ENCODE assay signal across 1 mouse cellular context in the genomic region with DNA sequence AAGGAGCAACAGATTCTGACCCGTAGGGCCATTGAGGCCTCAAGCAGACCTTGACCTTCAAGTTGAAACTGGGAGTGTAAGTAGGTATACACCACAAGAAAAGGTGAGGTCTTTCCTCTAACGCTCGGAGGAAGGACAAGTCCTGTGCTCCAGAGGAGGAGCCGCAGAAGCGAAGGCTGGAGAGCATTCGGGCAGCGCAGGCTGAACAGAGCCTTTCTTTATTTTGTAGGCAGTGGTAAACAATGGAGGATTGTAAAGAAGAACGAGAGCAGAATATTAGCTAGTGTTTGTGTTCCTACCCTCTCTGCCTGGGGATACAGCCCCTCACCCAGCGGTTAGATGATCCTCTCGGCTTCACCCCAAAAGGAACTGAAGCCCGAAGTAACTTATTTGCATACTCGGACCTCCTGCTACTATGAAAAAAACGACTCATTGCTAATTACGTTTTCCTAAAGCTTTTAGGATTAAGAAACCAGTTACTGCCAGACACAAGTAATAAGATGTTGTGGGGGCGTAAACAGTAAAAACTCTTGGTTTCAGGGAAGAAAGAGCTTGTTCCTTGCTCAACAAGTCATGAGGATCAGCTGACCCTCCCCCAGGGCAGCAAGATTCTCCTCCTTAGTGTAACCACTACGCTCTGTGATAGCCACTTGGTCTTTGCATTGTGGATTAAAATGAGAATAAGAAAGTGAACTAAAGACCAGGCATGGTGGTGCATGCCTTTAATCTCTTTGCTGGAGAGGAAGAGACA.
TF ChIP-seq lines count a peak whose summit lies in the region.

No protein-coding gene starts in this region.

TF ChIP-seq in MEL, 35 proteins besides CTCF, POLR2A, EP300 and RAD21 (continued from another document):
- no peak for TF ChIP-seq MEF2A (IDR thresholded peaks at IDR 0.05; ENCODE audit: extremely low read depth, insufficient replicate concordance, low read depth, low read length, poor library complexity, severe bottlenecking)
- no peak for TF ChIP-seq TAL1 (IDR thresholded peaks at IDR 0.05; ENCODE audit: low read length)
- TF ChIP-seq GATA1 (IDR thresholded peaks at IDR 0.05; ENCODE audit: low read depth, low read length): no peak
- no peak for TF ChIP-seq UBTF (IDR thresholded peaks at IDR 0.05; ENCODE audit: borderline replicate concordance, insufficient read depth, low read depth, low read length)
- no peak for TF ChIP-seq E2F4 (IDR thresholded peaks at IDR 0.05; ENCODE audit: borderline replicate concordance, low read depth, low read length)
- 0 out of 2 replicates have a peak, but pooled peaks have one; percentile 10 for TF ChIP-seq MAX (IDR thresholded peaks at IDR 0.05; ENCODE audit: low read length)
- no peak for TF ChIP-seq ELF1 (IDR thresholded peaks at IDR 0.05; ENCODE audit: low read depth, low read length)
- TF ChIP-seq SIN3A (IDR thresholded peaks at IDR 0.05; ENCODE audit: low read length): no peak
- 0 out of 2 replicates have a peak, but pooled peaks have one; percentile 18 for TF ChIP-seq POLR2AphosphoS2 (IDR thresholded peaks at IDR 0.05; ENCODE audit: low read length)
- TF ChIP-seq MAFK (IDR thresholded peaks at IDR 0.05; ENCODE audit: borderline replicate concordance, low read depth, low read length): no peak
- 0 out of 2 replicates have a peak, but pooled peaks have one; percentile 14 for TF ChIP-seq NELFE (IDR thresholded peaks at IDR 0.05; ENCODE audit: low read depth, low read length)
- TF ChIP-seq ZMIZ1 (IDR thresholded peaks at IDR 0.05; ENCODE audit: low read depth, low read length): no peak
- TF ChIP-seq JUND (IDR thresholded peaks at IDR 0.05; ENCODE audit: low read depth, low read length): no peak
- peak; percentile 26; the same call in 1 of the 2 replicates for TF ChIP-seq ZNF384 (IDR thresholded peaks at IDR 0.05; ENCODE audit: low read depth, low read length)
- no peak for TF ChIP-seq NRF1 (IDR thresholded peaks at IDR 0.05; ENCODE audit: insufficient read depth, low read depth, low read length, poor library complexity, severe bottlenecking)
TF ChIP-seq in MEL: peak in this region for 7.
